Mouse (Mus musculus): ENCODE results near the gene Podn. TPM values are rescaled to one million over a fixed set of nuclear protein-coding genes. Genes with fewer than 3 reads are reported as not detected.
A peak's percentile ranks its signal among the peaks of the same experiment; 100 is the strongest.

Gene Podn
- polyA plus RNA-seq, 1 experiment from 2014 or later = 1.3 TPM

DNA sequence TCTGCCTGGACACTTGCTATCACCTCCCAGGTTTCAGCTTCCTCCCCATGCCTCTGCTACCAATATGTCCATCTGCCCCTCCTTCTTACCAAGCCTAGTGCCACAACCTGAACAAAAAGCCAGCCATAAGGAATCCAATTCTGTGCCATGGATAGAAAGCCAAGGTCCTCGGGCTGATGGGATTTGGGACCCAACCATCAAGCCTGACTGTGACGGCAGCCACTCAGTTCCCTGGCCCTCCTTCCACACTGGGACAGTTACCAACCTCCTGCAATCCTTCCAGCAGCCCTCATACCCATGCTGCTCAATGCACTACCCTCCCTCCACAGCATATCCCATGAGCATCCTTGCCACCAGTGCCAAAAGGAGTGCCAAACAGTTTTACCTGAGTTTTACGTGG, 79.9 kb downstream of the Podn start:
- 79% methylated on average over 3 of the region's 3 CpGs for WGBS
- Histone ChIP-seq H3K9ac (no peak overlapping the region), H3K36me3 (no peaks in the 10 kb centered on the region), H3K27me3 (no peaks in the 10 kb centered on the region), H3K4me1 (peaks cover 5% of the 10 kb centered on the region; the same call in 1 of the 2 replicates), H3K27ac (no peak overlapping the region), H3K4me3 (no peak overlapping the region), H3K9me3 (no peaks in the 10 kb centered on the region), H3K4me2 (no peak overlapping the region)
- ATAC-seq (ENCODE audit: borderline replicate concordance, extremely low read depth, low FRiP score, low TSS enrichment) = no peak

- Histone ChIP-seq H3K4me1 (peaks cover 5% of the 10 kb centered on the region; the same call in 1 of the 2 replicates), H3K36me3 (no peaks in the 10 kb centered on the region), H3K27me3 (no peaks in the 10 kb centered on the region), H3K4me3 (no peak overlapping the region), H3K9me3 (no peaks in the 10 kb centered on the region), H3K4me2 (no peak overlapping the region), H3K27ac (no peak overlapping the region), H3K9ac (no peak overlapping the region)
- WGBS = 61% methylated on average over 14 of the region's 14 CpGs
- no peak for ATAC-seq (ENCODE audit: borderline replicate concordance, extremely low read depth, low FRiP score, low TSS enrichment)
Measured at GRCm38 (mm10) chr4:108015067-108015765, 81.0 kb downstream of the Podn start.

DNA sequence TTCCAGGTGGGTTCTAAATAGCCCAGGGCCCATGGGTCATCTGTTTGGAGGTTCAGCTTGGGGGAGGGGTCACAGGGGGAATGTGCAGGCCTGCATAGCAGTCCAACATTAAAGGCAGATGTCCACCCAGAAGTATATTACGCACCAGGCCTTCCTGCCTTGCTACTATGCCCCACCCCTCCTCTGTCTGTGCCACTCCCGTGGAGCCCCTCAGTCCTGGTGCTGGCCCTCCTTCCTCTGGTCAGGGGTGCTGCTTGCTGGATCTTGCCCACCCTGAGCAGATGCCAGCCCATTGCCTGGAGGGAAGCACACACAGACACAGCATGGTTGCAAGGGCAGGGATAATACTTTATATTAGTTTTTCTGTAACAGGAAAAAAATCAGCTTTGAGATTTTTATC, 81.8 kb downstream of the Podn start:
- Histone ChIP-seq H3K36me3 (no peaks in the 10 kb centered on the region), H3K4me3 (no peak overlapping the region), H3K27ac (no peak overlapping the region), H3K4me2 (no peak overlapping the region), H3K9ac (no peak overlapping the region), H3K9me3 (no peaks in the 10 kb centered on the region), H3K27me3 (no peaks in the 10 kb centered on the region), H3K4me1 (peaks cover 5% of the 10 kb centered on the region; the same call in 1 of the 2 replicates)
- 75% methylated on average over 2 of the region's 2 CpGs for WGBS
- ATAC-seq (ENCODE audit: borderline replicate concordance, extremely low read depth, low FRiP score, low TSS enrichment) = no peak

- H3K9ac ChIP-seq = no peak overlapping the region
- H3K4me1 ChIP-seq = peaks cover 4% of the 10 kb centered on the region; the same call in 1 of the 2 replicates
- H3K4me2 ChIP-seq = no peak overlapping the region
- no peaks in the 10 kb centered on the region for H3K9me3 ChIP-seq
- H3K4me3 ChIP-seq = no peak overlapping the region
- no peak overlapping the region for H3K27ac ChIP-seq
- H3K27me3 ChIP-seq = no peaks in the 10 kb centered on the region
- ATAC-seq (ENCODE audit: borderline replicate concordance, extremely low read depth, low FRiP score, low TSS enrichment) = no peak
- H3K36me3 ChIP-seq = no peaks in the 10 kb centered on the region
- WGBS = 61% methylated on average over 8 of the region's 8 CpGs
Measured at GRCm38 (mm10) chr4:108008541-108008940, 87.7 kb downstream of the Podn start.

- H3K27ac ChIP-seq = no peak overlapping the region
- no peaks in the 10 kb centered on the region for H3K36me3 ChIP-seq
- peaks cover 4% of the 10 kb centered on the region; the same call in 1 of the 2 replicates for H3K4me1 ChIP-seq
- no peaks in the 10 kb centered on the region for H3K9me3 ChIP-seq
- H3K9ac ChIP-seq = no peak overlapping the region
- no peak overlapping the region for H3K4me2 ChIP-seq
- H3K4me3 ChIP-seq = no peak overlapping the region
- H3K27me3 ChIP-seq = no peaks in the 10 kb centered on the region
- WGBS = 73% methylated on average over 7 of the region's 7 CpGs
- ATAC-seq (ENCODE audit: borderline replicate concordance, extremely low read depth, low FRiP score, low TSS enrichment) = no peak
Measured at GRCm38 (mm10) chr4:108007532-108008103, 88.6 kb downstream of the Podn start.

DNA sequence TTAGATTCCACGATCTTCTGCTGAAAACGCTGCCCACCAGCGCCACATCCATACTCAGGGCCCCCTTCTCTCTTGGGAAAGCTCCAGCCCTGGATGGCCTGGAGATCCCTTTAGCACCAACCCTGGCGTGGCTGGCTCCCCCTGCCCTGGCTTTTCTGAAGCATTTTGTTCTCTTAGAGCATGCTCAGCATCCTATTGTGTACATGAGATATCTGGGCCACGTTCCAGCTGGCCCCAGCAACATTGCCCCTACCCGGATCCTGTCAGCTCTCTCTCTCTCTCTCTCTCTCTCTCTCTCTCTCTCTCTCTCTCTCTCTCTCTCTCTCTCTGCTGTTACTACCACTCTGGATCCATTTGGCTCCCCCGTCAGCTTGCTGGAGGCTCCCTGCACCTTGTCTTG, 90.9 kb downstream of the Podn start:
- H3K36me3 ChIP-seq = no peaks in the 10 kb centered on the region
- no peak overlapping the region for H3K9ac ChIP-seq
- H3K9me3 ChIP-seq = no peaks in the 10 kb centered on the region
- peak; percentile 58; the same call in 1 of the 2 replicates for ATAC-seq (ENCODE audit: borderline replicate concordance, extremely low read depth, low FRiP score, low TSS enrichment)
- H3K27ac ChIP-seq = no peak overlapping the region
- no peak overlapping the region for H3K4me3 ChIP-seq
- H3K4me1 ChIP-seq = peaks cover 4% of the 10 kb centered on the region; the same call in 1 of the 2 replicates
- H3K4me2 ChIP-seq = no peak overlapping the region
- H3K27me3 ChIP-seq = no peaks in the 10 kb centered on the region
- 43% methylated on average over 7 of the region's 7 CpGs for WGBS

GRCm38 (mm10) chr4:107999380-107999779, 96.9 kb downstream of the Podn start:
- no peak overlapping the region for H3K9ac ChIP-seq
- no peaks in the 10 kb centered on the region for H3K36me3 ChIP-seq
- ATAC-seq (ENCODE audit: borderline replicate concordance, extremely low read depth, low FRiP score, low TSS enrichment) = no peak
- no peak overlapping the region for H3K4me3 ChIP-seq
- no peak overlapping the region for H3K27ac ChIP-seq
- H3K4me1 ChIP-seq = peaks cover 6% of the 10 kb centered on the region; the same call in 1 of the 2 replicates
- no peaks in the 10 kb centered on the region for H3K9me3 ChIP-seq
- H3K27me3 ChIP-seq = no peaks in the 10 kb centered on the region
- H3K4me2 ChIP-seq = no peak overlapping the region
- 69% methylated on average over 1 of the region's 1 CpGs for WGBS

- Histone ChIP-seq H3K9me3 (no peaks in the 10 kb centered on the region), H3K27ac (no peak overlapping the region), H3K36me3 (no peaks in the 10 kb centered on the region), H3K9ac (no peak overlapping the region), H3K4me3 (no peak overlapping the region), H3K4me2 (no peak overlapping the region), H3K4me1 (peaks cover 6% of the 10 kb centered on the region; the same call in 1 of the 2 replicates), H3K27me3 (no peaks in the 10 kb centered on the region)
- WGBS = 13% methylated on average over 11 of the region's 11 CpGs
- no peak for ATAC-seq (ENCODE audit: borderline replicate concordance, extremely low read depth, low FRiP score, low TSS enrichment)
Measured at GRCm38 (mm10) chr4:107998641-107999332, 97.5 kb downstream of the Podn start.

- Histone ChIP-seq H3K9me3 (no peaks in the 10 kb centered on the region), H3K27ac (no peak overlapping the region), H3K4me3 (no peak overlapping the region), H3K4me1 (peaks cover 13% of the 10 kb centered on the region), H3K4me2 (no peak overlapping the region), H3K27me3 (no peaks in the 10 kb centered on the region), H3K36me3 (no peaks in the 10 kb centered on the region), H3K9ac (no peak overlapping the region)
- 83% methylated on average over 9 of the region's 9 CpGs for WGBS
- ATAC-seq (ENCODE audit: borderline replicate concordance, extremely low read depth, low FRiP score, low TSS enrichment) = no peak
Measured at GRCm38 (mm10) chr4:107996418-107996986, 99.7 kb downstream of the Podn start.

GRCm38 (mm10) chr4:107995727-107996126, 100.5 kb downstream of the Podn start:
- no peaks in the 10 kb centered on the region for H3K36me3 ChIP-seq
- 77% methylated on average over 6 of the region's 6 CpGs for WGBS
- no peak overlapping the region for H3K4me3 ChIP-seq
- H3K4me2 ChIP-seq = no peak overlapping the region
- no peak overlapping the region for H3K9ac ChIP-seq
- no peak for ATAC-seq (ENCODE audit: borderline replicate concordance, extremely low read depth, low FRiP score, low TSS enrichment)
- no peak overlapping the region for H3K27ac ChIP-seq
- no peaks in the 10 kb centered on the region for H3K27me3 ChIP-seq
- H3K9me3 ChIP-seq = no peaks in the 10 kb centered on the region
- H3K4me1 ChIP-seq = peaks cover 19% of the 10 kb centered on the region

DNA sequence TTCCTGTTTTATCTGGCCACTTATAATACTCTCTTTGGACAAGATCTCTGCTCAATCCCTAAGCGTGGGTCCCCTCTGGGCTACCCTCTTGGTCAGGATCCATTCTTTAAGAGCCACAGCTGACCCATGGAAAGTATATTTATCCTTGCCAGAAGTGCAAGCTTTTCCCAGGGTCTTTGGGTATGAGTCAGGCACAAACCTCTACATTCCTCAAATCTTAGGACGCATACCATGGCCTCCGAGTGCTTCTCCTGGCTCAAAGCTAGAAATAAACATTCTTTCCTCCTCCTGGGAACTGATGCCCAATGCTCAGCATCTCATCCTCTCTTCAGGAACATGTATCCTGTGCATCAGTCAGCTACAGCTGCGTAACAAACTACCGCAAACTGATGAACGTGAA, 101.2 kb downstream of the Podn start:
- ATAC-seq (ENCODE audit: borderline replicate concordance, extremely low read depth, low FRiP score, low TSS enrichment) = no peak
- no peak overlapping the region for H3K27ac ChIP-seq
- no peaks in the 10 kb centered on the region for H3K9me3 ChIP-seq
- peaks cover 25% of the 10 kb centered on the region for H3K4me1 ChIP-seq
- no peak overlapping the region for H3K9ac ChIP-seq
- H3K27me3 ChIP-seq = no peaks in the 10 kb centered on the region
- no peak overlapping the region for H3K4me3 ChIP-seq
- H3K4me2 ChIP-seq = no peak overlapping the region
- 76% methylated on average over 6 of the region's 6 CpGs for WGBS
- H3K36me3 ChIP-seq = no peaks in the 10 kb centered on the region

DNA sequence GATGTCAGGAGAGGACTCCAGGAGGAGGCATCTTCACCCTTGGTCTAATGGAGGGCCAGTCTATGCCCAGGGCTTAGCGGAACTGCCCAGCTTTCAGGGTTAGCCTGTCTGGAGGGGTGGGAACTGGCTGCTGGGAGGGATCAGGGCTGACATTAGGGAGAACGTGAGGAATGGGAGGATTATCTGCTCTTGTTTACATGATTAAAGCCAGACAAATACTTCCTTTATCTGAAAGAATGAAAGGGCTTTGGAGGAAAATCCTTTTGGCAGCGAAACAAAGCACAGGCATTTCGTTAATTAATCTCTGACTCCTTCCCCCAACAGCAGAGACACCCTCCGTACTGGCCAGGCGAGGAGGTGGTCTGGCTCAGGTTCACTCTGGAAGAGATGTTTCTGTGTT, 104.4 kb downstream of the Podn start:
- Histone ChIP-seq H3K27ac (no peak overlapping the region), H3K9me3 (no peaks in the 10 kb centered on the region), H3K4me2 (no peak overlapping the region), H3K27me3 (no peaks in the 10 kb centered on the region), H3K9ac (no peak overlapping the region), H3K4me1 (peaks cover 19% of the 10 kb centered on the region), H3K4me3 (no peak overlapping the region), H3K36me3 (no peaks in the 10 kb centered on the region)
- 3% methylated on average over 6 of the region's 6 CpGs for WGBS
- ATAC-seq (ENCODE audit: borderline replicate concordance, extremely low read depth, low FRiP score, low TSS enrichment) = peak; percentile 69
